Mouse (Mus musculus): ENCODE data around the gene Zfp488. TPM values are rescaled to one million over a fixed set of nuclear protein-coding genes. Genes with fewer than 3 reads are reported as not detected.

Gene Zfp488
- polyA plus RNA-seq, 1 experiment from 2014 or later = 0.08 TPM

Other genes with a start within 250 kb of the Zfp488 start
- gene Gdf10, start 55.2 kb downstream of the Zfp488 start, polyA plus RNA-seq (2014; fragmentation: Nextera tagmentation; extraction: Ambion mirVana) = 2.4 and 2.8 TPM in 2 replicates
- not detected in 2 replicates for gene Gdf2, start 37.7 kb downstream of the Zfp488 start, polyA plus RNA-seq (2014; fragmentation: Nextera tagmentation; extraction: Ambion mirVana)
- gene Rbp3, start 24.8 kb downstream of the Zfp488 start, polyA plus RNA-seq (2014; fragmentation: Nextera tagmentation; extraction: Ambion mirVana) = not detected in 2 replicates
- gene Gm30083, start 36.4 kb upstream of the Zfp488 start, polyA plus RNA-seq (2014; fragmentation: Nextera tagmentation; extraction: Ambion mirVana) = not detected in 2 replicates
- not detected in 2 replicates for gene Gm5460, start 38.0 kb upstream of the Zfp488 start, polyA plus RNA-seq (2014; fragmentation: Nextera tagmentation; extraction: Ambion mirVana)
- not detected in 2 replicates for gene Antxrl, start 73.9 kb upstream of the Zfp488 start, polyA plus RNA-seq (2014; fragmentation: Nextera tagmentation; extraction: Ambion mirVana)
- 0.88 and 1.2 TPM in 2 replicates for gene Anxa8, start 107.2 kb upstream of the Zfp488 start, polyA plus RNA-seq (2014; fragmentation: Nextera tagmentation; extraction: Ambion mirVana)
- not detected in 2 replicates for gene A630023A22Rik, start 124.0 kb upstream of the Zfp488 start, polyA plus RNA-seq (2014; fragmentation: Nextera tagmentation; extraction: Ambion mirVana)
- gene Npy4r, start 173.7 kb upstream of the Zfp488 start, polyA plus RNA-seq (2014; fragmentation: Nextera tagmentation; extraction: Ambion mirVana) = not detected in 2 replicates
- 0.41 and 0.44 TPM in 2 replicates for gene Gprin2, start 222.9 kb upstream of the Zfp488 start, polyA plus RNA-seq (2014; fragmentation: Nextera tagmentation; extraction: Ambion mirVana)
- 0.15 and 0.35 TPM in 2 replicates for gene Syt15, start 240.8 kb upstream of the Zfp488 start, polyA plus RNA-seq (2014; fragmentation: Nextera tagmentation; extraction: Ambion mirVana)

All from forebrain, embryonic 11.5 days (tissue).